Mouse (Mus musculus) brain, embryonic 14.5 days (tissue): Measurements from ENCODE around the gene Des. TPM values are rescaled to one million over a fixed set of nuclear protein-coding genes. Genes with fewer than 3 reads are reported as not detected.

ENCODE experiments used
- DNase-seq: peaks from one replicate; pipeline ENCODE4 v3.0.0-alpha.2; 2011; ENCODE audit warnings: low read depth
- CTCF ChIP-seq: fragments of 200-500 bp; IDR thresholded peaks from 2 replicates; pipeline ENCODE4 v1.5.1; 2012; ENCODE audit warnings: inconsistent platforms, mild to moderate bottlenecking, moderate library complexity, borderline replicate concordance; ENCODE audit not compliant: insufficient read depth, insufficient read length; ENCODE audit errors: extremely low read depth
- POLR2A ChIP-seq: fragments of 200-500 bp; IDR thresholded peaks from 2 replicates; pipeline ENCODE4 v1.6.1; 2012; ENCODE audit warnings: mild to moderate bottlenecking, inconsistent platforms, borderline replicate concordance; ENCODE audit not compliant: poor library complexity, insufficient read depth, insufficient read length, severe bottlenecking; ENCODE audit errors: extremely low read depth
- polyA plus RNA-seq: library from polyadenylated mRNA; depleted of rRNA; stranded (reverse); fragments of >200 nt; gene quantifications from 2 replicates; pipeline ENCODE4 v1.2.3, GENCODE M21; 2012; rRNA removed

Des gene
- polyA plus RNA-seq, 1 experiment, result 1.4 TPM

DNA sequence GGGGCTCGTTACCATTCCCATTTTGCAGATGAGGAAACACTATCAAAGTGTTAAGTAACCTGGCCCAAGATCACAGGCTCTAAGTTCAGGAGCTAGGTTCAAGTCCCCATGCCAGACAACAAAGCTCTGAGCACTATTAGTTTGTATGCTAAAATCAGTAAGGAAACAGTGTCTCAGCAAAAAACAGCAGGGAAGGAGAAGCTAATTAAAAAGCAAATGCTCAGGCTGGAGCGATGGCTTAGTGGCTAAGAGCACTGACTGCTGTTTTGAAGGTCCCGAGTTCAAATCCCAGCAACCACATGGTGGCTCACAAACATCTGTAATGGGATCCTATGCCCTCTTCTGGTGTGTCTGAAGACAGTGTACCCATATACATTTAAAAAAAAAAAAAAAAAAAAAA, 52.1 kb downstream of the Des start:
- no peak for TF ChIP-seq POLR2A
- TF ChIP-seq CTCF, result no peak
- DNase-seq, result no peak

DNA sequence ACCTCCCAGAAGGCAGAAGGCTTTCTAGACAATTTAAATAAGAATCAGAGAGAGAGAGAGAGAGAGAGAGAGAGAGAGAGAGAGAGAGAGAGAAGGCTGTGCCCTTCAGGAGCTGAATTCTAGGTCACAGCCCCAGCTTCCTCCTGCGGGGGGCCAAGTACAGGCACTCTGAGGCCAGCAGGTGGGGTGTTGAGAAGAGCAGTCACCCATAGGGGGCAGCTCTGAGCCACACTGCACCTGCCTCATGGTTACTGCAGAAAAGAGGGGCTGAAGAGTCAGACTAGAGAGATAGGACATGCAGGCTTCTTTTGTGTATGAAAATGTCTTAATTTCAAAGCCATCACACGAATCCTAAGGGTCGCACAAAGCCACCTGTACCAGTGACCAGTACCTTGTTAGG, 53.6 kb downstream of the Des start:
- peak; percentile 42 for DNase-seq
- TF ChIP-seq POLR2A (no peak), CTCF (peak; percentile 55)

Other genes starting within 250 kb of the Des start
- gene Nhej1, start 235.1 kb upstream of the Des start, polyA plus RNA-seq, result 2.4 and 2.6 TPM in 2 replicates
- 0.06 TPM in 1 of 2 replicates, not detected in the other for gene Slc23a3, start 226.4 kb upstream of the Des start, polyA plus RNA-seq
- gene Cnppd1, start 217.6 kb upstream of the Des start, polyA plus RNA-seq, result 59.8 and 64.9 TPM in 2 replicates
- gene Retreg2, start 217.6 kb upstream of the Des start, polyA plus RNA-seq, result 184 and 196 TPM in 2 replicates
- gene Zfand2b, start 191.7 kb upstream of the Des start, polyA plus RNA-seq, result 47.4 and 58.5 TPM in 2 replicates
- 32.6 and 40.9 TPM in 2 replicates for gene Abcb6, start 179.9 kb upstream of the Des start, polyA plus RNA-seq
- gene Ankzf1, start 168.2 kb upstream of the Des start, polyA plus RNA-seq, result 22.6 and 34.6 TPM in 2 replicates
- gene Atg9a, start 168.1 kb upstream of the Des start, polyA plus RNA-seq, result 63.2 and 68.4 TPM in 2 replicates
- gene Glb1l, start 149.5 kb upstream of the Des start, polyA plus RNA-seq, result 30.9 and 37.9 TPM in 2 replicates
- gene Stk16, start 149.5 kb upstream of the Des start, polyA plus RNA-seq, result 214 and 265 TPM in 2 replicates
- gene Tuba4a, start 140.5 kb upstream of the Des start, polyA plus RNA-seq, result 3.3 and 7.9 TPM in 2 replicates
- gene A630095N17Rik, start 128.2 kb upstream of the Des start, polyA plus RNA-seq, result not detected in 2 replicates
- gene Dnajb2, start 123.9 kb upstream of the Des start, polyA plus RNA-seq, result 52.4 and 53.3 TPM in 2 replicates
- gene Ptprn, start 95.8 kb upstream of the Des start, polyA plus RNA-seq, result 33.4 and 53.4 TPM in 2 replicates
- gene Resp18, start 81.9 kb upstream of the Des start, polyA plus RNA-seq, result 78.9 and 87.2 TPM in 2 replicates
- 140 and 189 TPM in 2 replicates for gene Dnpep, start 42.3 kb upstream of the Des start, polyA plus RNA-seq
- 49.2 and 56.1 TPM in 2 replicates for gene Speg, start 15.0 kb downstream of the Des start, polyA plus RNA-seq
- gene Gmppa, start 75.6 kb downstream of the Des start, polyA plus RNA-seq, result 98.7 and 144 TPM in 2 replicates
- gene Asic4, start 90.1 kb downstream of the Des start, polyA plus RNA-seq, result 23.3 and 41.3 TPM in 2 replicates
- gene Chpf, start 119.0 kb downstream of the Des start, polyA plus RNA-seq, result 71.7 and 78.3 TPM in 2 replicates
- gene Tmem198, start 119.2 kb downstream of the Des start, polyA plus RNA-seq, result 46.9 and 57.2 TPM in 2 replicates
- gene Obsl1, start 146.1 kb downstream of the Des start, polyA plus RNA-seq, result 54.3 and 57.6 TPM in 2 replicates
- 63.9 and 70.0 TPM in 2 replicates for gene Inha, start 146.7 kb downstream of the Des start, polyA plus RNA-seq
- 36.5 and 40.6 TPM in 2 replicates for gene Stk11ip, start 161.2 kb downstream of the Des start, polyA plus RNA-seq
- 59.4 and 61.2 TPM in 2 replicates for gene Slc4a3, start 185.9 kb downstream of the Des start, polyA plus RNA-seq